Mouse (Mus musculus) liver, postnatal 0 days (tissue): Measurements from ENCODE around the gene Rxfp3.

ENCODE experiments used
- CTCF ChIP-seq: sonication (generic); IDR thresholded peaks from 2 replicates; pipeline ENCODE4 v1.5.1; 2016; ENCODE audit warnings: antibody characterized with exemption, low read depth
- EP300 ChIP-seq: IDR thresholded peaks from 2 replicates; pipeline ENCODE4 v1.6.1; 2016; ENCODE audit warnings: antibody characterized with exemption, low read depth, mild to moderate bottlenecking

- no peak for TF ChIP-seq CTCF
- TF ChIP-seq EP300, result no peak; the same call in 1 of the 2 replicates
Measured at GRCm38 (mm10) chr15:11026801-11027561, 10.8 kb downstream of the Rxfp3 start.
